Mouse (Mus musculus) CH12.LX (cell line): ENCODE data around the gene Mtg1.

ENCODE experiments used
- CHD1 ChIP-seq: IDR thresholded peaks from 2 replicates; pipeline ENCODE4 v1.6.1; 2012; ENCODE audit warnings: low read depth, low read length, improper control_type of control experiment, inconsistent platforms
- CHD2 ChIP-seq: IDR thresholded peaks from 2 replicates; pipeline ENCODE4 v1.6.1; 2011; ENCODE audit warnings: low read length, improper control_type of control experiment
- CTCF ChIP-seq, 2 experiments: IDR thresholded peaks in 1 of 2; conservative IDR thresholded peaks in 1 of 2; 2 replicates each; pipeline ENCODE4 v1.5.1; 2011 to 2012; ENCODE audit warnings: low read depth in 2 of 2, low read length in 2 of 2, improper control_type of control experiment in 1 of 2, inconsistent platforms in 1 of 2, mild to moderate bottlenecking in 1 of 2, moderate library complexity in 1 of 2
- EP300 ChIP-seq: IDR thresholded peaks from 2 replicates; pipeline ENCODE4 v1.6.1; 2011; ENCODE audit warnings: low read length, improper control_type of control experiment
- HCFC1 ChIP-seq: IDR thresholded peaks from 2 replicates; pipeline ENCODE4 v1.6.1; 2012; ENCODE audit warnings: low read depth, mild to moderate bottlenecking, inconsistent platforms, low read length, improper control_type of control experiment
- POLR2A ChIP-seq: IDR thresholded peaks from 2 replicates; pipeline ENCODE4 v1.6.1; 2011; ENCODE audit warnings: low read depth, mild to moderate bottlenecking, improper control_type of control experiment, low read length
- RCOR1 ChIP-seq: conservative IDR thresholded peaks from 2 replicates; pipeline ENCODE4 v1.6.1; 2012; ENCODE audit warnings: low read depth, mild to moderate bottlenecking, inconsistent platforms, low read length, improper control_type of control experiment
- SMC3 ChIP-seq: IDR thresholded peaks from 2 replicates; pipeline ENCODE4 v1.6.1; 2011; ENCODE audit warnings: low read depth, low read length, improper control_type of control experiment
- USF2 ChIP-seq: conservative IDR thresholded peaks from 2 replicates; pipeline ENCODE4 v1.6.1; 2011; ENCODE audit warnings: low read depth, low read length, improper control_type of control experiment
- ZC3H11A ChIP-seq: IDR thresholded peaks from 2 replicates; pipeline ENCODE4 v1.6.1; 2012; ENCODE audit warnings: low read depth, mild to moderate bottlenecking, inconsistent platforms, low read length, improper control_type of control experiment

DNA sequence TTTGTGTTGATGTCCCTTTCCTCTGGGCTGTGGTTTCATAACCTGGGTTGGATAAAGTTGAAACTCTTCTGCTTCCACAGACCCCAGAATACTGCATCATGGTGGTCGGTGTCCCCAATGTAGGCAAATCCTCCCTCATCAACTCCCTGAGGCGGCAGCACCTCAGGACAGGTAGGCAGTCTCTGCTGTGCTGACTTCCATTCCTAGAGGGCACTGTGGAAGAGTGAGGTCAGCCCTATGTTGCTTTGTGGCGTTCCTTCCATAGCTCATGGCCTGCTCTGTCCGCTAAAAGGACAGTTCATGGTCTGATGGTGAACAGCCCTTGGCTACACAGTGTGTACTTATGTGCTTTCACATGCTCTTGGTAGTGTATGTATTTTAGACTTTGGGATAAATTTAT lies 7.2 kb downstream of the Mtg1 start:
- TF ChIP-seq SMC3 (no peak), POLR2A (no peak), CHD2 (no peak), CTCF (conservative IDR thresholded peaks at IDR 0.05 in 1 of 2, IDR thresholded peaks at IDR 0.05 in 1 of 2; ENCODE audit: low read depth in 2 of 2, low read length in 2 of 2) (no peak), EP300 (no peak), HCFC1 (no peak), RCOR1 (no peak), CHD1 (no peak), USF2 (no peak), ZC3H11A (no peak)
